Mouse (Mus musculus) heart, postnatal 0 days (tissue): ENCODE measurements around the gene Meis1. TPM values are rescaled to one million over a fixed set of nuclear protein-coding genes. Genes with fewer than 3 reads are reported as not detected.

Experiments used
- ATAC-seq: fragments of 200-750 bp; cut with Nextera tagmentation; 2 replicates; pipeline ENCODE4 v1.8.0; 2017; ENCODE audit warnings: low read depth, moderate number of reproducible peaks, moderate library complexity; ENCODE audit not compliant: insufficient read depth
- DNase-seq: peaks from one replicate; pipeline ENCODE4 v3.0.0-alpha.2; 2016; ENCODE audit warnings: low spot score
- H3K27ac ChIP-seq: fragments of 300-500 bp; sonication (generic); 2 replicates; pipeline ENCODE4 v1.5.1; 2014; ENCODE audit warnings: low read depth, mild to moderate bottlenecking
- H3K27me3 ChIP-seq: fragments of 300-500 bp; sonication (generic); 2 replicates; pipeline ENCODE4 v1.6.1; 2014; ENCODE audit warnings: low read length, mixed read lengths; ENCODE audit not compliant: control insufficient read depth, insufficient read depth
- H3K36me3 ChIP-seq: fragments of 300-500 bp; sonication (generic); replicated peaks from 2 replicates; pipeline ENCODE4 v1.6.1; 2014; ENCODE audit warnings: low read length, mixed read lengths; ENCODE audit not compliant: control insufficient read depth, insufficient read depth
- H3K4me1 ChIP-seq: fragments of 300-500 bp; sonication (generic); 2 replicates; pipeline ENCODE4 v1.6.1; 2014; ENCODE audit warnings: antibody characterized with exemption; ENCODE audit not compliant: control insufficient read depth, insufficient read depth
- H3K4me2 ChIP-seq: fragments of 300-500 bp; sonication (generic); 2 replicates; pipeline ENCODE4 v1.6.1; 2014; ENCODE audit warnings: low read depth, mild to moderate bottlenecking, low read length, moderate library complexity
- H3K4me3 ChIP-seq: fragments of 300-500 bp; sonication (generic); 2 replicates; pipeline ENCODE4 v1.5.1; 2014; ENCODE audit warnings: low read depth, low read length
- H3K9ac ChIP-seq: fragments of 300-500 bp; sonication (generic); replicated peaks from 2 replicates; pipeline ENCODE4 v1.6.1; 2014; ENCODE audit warnings: low read depth, low read length, mixed read lengths
- H3K9me3 ChIP-seq: fragments of 300-500 bp; sonication (generic); replicated peaks from 2 replicates; pipeline ENCODE4 v1.6.1; 2016; ENCODE audit warnings: low read length; ENCODE audit not compliant: control insufficient read depth
- CTCF ChIP-seq: IDR thresholded peaks from 2 replicates; pipeline ENCODE4 v1.5.1; 2016; ENCODE audit warnings: antibody characterized with exemption, control low read depth, low read depth
- EP300 ChIP-seq: IDR thresholded peaks from 2 replicates; pipeline ENCODE4 v1.6.1; 2016; ENCODE audit warnings: antibody characterized with exemption, low read depth
- WGBS: fragments of 180-500 bp; shearing (Covaris S2); extraction: QIAGEN DNeasy Blood & Tissue Kit; methylation state at CpG from one replicate; pipeline ENCODE4 v1.1.7; 2014; 5-methylcytosine and 5-hydroxymethylcytosine counted together
- polyA plus RNA-seq: library from polyadenylated mRNA; unstranded; fragments of >200 nt; fragmentation: Nextera tagmentation; extraction: Ambion mirVana; gene quantifications from 2 replicates; pipeline ENCODE4 v1.2.1, GENCODE M21; 2015
- total RNA-seq: library from RNA; depleted of rRNA; stranded (reverse); fragments of >200 nt; gene quantifications from 2 replicates; pipeline ENCODE4 v1.2.3, GENCODE M21; 2014; ENCODE audit warnings: low replicate concordance

Meis1 gene
- total and polyA plus RNA-seq, 2 experiments from 2014 or later = 34.8 to 35.4 TPM

DNA sequence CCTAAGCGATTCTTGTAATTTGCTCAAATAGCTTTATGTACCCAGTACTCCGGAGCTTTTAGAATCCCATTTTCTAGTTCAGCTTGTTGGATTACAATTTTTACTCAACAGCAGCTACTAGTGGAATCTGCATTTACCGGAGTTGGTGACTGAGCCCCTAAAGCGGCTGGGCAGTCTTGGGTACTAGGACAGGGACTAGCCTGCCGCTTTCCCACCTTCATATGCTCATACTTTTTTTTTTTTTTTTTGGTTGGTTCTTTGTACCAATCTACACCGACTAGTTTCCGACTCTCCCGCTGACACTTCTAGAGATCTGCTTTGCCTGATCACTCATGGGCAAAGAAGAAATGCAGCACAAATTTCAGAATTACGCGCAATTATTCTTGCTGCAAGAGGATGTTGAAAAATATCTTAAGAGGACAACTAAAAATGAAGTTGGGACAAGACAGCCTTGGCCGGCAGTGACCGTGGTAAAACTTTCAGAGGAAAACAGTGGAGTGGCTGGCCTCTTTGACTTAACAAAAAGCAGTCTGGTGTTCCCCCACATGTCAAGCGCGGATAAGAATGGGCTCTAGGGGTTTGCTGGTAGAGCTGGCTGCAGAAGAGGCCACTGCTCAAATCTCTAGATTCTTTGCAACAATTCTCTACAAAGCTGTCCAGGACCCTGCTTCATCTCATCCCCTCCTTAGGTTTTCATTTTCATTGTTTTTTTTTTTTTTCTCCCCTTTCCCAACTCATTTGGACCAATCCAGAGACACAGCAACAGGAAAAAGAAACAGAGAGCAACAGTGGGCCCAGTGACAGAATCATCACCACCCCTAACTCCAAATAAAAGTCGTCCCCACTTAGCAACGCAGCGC lies 9.0 kb downstream of the Meis1 start:
- Histone ChIP-seq H3K4me1 (peaks cover 40% of the 10 kb centered on the region), H3K9me3 (no peaks in the 10 kb centered on the region), H3K4me2 (peak overlapping the region; percentile 98), H3K27me3 (no peaks in the 10 kb centered on the region), H3K27ac (peak overlapping the region; percentile 88), H3K36me3 (peaks cover 6% of the 10 kb centered on the region; the same call in 1 of the 2 replicates), H3K9ac (peak overlapping the region; percentile 51), H3K4me3 (peak overlapping the region; percentile 19)
- DNase-seq (no peak), ATAC-seq (no peak)
- no peak for TF ChIP-seq CTCF
- TF ChIP-seq EP300 = no peak
- WGBS = 39% methylated on average over 17 of the region's 17 CpGs

DNA sequence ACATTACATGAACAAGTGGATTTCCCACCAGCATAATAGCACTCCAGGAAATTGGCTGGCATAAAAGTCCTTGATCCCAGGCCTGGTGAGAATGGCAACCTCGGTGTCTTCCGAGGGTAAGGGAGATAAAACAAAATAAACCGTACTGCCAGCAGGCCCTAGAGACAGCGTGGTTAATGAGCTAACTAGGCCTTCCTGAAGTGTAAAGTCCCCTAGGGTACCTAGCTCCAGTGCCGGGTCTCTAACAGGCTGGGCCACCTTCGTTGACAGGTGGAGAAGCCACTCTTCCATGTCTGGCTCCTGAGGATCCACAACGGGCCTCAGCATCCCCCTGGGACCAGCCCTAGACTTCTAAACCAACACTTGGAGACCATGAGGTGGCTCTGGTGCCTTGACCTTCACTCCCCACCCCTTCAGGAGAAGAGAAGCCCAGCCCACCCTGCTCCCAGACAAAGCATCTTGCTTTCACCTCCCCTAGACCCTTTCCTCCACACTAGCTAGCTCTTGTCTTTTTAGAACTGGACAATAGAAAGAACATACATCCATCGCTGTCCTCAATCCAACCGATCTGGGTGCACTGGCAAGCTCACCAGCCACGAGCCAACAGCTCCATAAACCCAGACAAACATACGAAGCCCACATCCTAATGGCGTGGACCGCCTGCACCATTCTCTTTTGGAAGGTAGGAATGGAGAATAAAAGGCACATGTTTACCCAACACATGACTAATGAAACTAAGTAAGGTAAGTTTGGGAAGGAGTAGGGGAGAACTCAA lies 10.0 kb downstream of the Meis1 start:
- Histone ChIP-seq H3K9ac (no peak overlapping the region; the same call in 1 of the 2 replicates), H3K9me3 (no peaks in the 10 kb centered on the region), H3K27me3 (no peaks in the 10 kb centered on the region), H3K4me3 (0 out of 2 replicates have a peak overlapping the region, but pooled peaks have one; percentile 11), H3K36me3 (peaks cover 5% of the 10 kb centered on the region; the same call in 1 of the 2 replicates), H3K27ac (peak overlapping the region; percentile 88), H3K4me1 (peaks cover 40% of the 10 kb centered on the region), H3K4me2 (peak overlapping the region; percentile 98)
- WGBS = 50% methylated on average over 13 of the region's 13 CpGs
- no peak for DNase-seq
- TF ChIP-seq EP300 (no peak), CTCF (no peak)
- ATAC-seq = no peak

DNA sequence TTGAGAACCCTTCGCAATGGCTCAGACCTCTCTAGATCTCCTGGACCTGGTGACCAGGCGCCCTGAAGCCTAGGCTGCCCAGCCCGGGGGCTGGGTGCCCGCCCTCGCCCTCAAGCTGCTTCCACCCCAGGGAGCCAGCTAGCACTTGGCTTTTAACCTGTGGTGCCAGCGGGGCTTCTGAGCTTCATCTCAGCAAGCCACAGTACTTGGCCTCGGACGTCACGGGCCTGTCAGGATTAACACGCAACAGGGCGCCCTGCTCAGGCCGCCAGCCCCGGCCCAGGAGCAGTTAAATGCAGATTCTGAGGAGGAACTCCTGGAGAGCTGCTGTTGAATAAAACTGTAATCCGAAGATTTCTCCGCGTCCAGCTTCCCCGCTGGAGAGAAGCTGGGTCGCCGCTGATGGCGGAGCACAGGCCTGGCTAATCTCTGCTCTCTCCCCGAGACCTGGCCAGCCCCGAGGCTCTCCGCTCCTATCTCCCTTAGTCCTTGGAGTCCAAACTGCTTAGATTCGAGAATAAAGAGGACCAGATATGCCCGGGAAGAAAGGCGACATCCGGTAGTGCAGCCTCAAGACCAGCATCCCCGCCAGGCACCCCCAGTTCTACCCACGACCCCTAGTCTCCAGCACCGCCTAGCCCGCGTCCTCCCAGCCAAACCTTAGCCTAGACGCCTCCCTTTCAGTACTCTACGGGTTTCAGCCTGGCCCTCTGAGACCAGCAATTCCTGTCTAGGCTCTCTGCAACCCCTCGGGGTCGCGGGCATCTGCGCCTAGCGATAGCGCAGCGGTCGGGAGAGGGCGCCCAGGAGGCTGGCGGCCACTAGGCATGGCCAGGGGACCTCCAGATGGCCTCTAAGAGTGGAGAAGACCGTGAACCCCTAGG lies 11.0 kb downstream of the Meis1 start:
- peak; percentile 19 for DNase-seq
- H3K9ac ChIP-seq = peak overlapping the region; percentile 62
- peaks cover 5% of the 10 kb centered on the region; the same call in 1 of the 2 replicates for H3K36me3 ChIP-seq
- H3K27me3 ChIP-seq = no peaks in the 10 kb centered on the region
- TF ChIP-seq EP300 (no peak), CTCF (peak; percentile 28; the same call in 1 of the 2 replicates)
- ATAC-seq = peak; percentile 70
- no peaks in the 10 kb centered on the region for H3K9me3 ChIP-seq
- peak overlapping the region; percentile 88 for H3K27ac ChIP-seq
- peak overlapping the region; percentile 98 for H3K4me2 ChIP-seq
- peak overlapping the region; percentile 34 for H3K4me3 ChIP-seq
- peaks cover 46% of the 10 kb centered on the region for H3K4me1 ChIP-seq
- WGBS = 25% methylated on average over 45 of the region's 45 CpGs

DNA sequence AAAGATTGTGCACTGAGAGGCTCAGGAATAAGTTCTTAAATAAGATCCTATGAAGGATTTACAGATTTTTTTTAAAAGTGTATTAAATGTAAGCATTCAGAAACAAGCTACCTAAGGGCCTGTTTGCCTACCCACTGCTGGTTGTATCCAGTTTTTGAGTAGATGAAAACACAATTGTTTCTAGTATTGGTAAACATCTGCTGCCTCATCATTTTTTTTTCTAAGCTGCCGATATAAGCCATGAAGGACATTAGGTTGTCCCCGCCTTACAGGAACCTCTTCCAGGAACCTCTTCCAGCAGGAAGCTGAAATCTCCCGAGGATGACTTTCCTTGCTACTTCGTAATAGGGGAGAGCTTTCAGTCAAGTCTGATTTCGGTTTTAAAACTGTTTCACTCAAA lies 11.7 kb downstream of the Meis1 start:
- Histone ChIP-seq H3K9ac (peak overlapping the region; percentile 62), H3K27me3 (no peaks in the 10 kb centered on the region)
- WGBS = 40% methylated on average over 5 of the region's 5 CpGs

More for the DNA sequence above, 11.7 kb downstream of the Meis1 start:
- ATAC-seq (no peak), DNase-seq (no peak)
- Histone ChIP-seq H3K4me2 (peak overlapping the region; percentile 98), H3K27ac (peak overlapping the region; percentile 88), H3K36me3 (peaks cover 5% of the 10 kb centered on the region; the same call in 1 of the 2 replicates), H3K4me1 (peaks cover 52% of the 10 kb centered on the region), H3K9me3 (no peaks in the 10 kb centered on the region), H3K4me3 (peak overlapping the region; percentile 34; the same call in 1 of the 2 replicates)
- TF ChIP-seq CTCF (no peak), EP300 (no peak)
